Mouse (Mus musculus): Measurements from ENCODE around the gene Vcp.
"Not testable (repeated sequence)": the region's sequence is repeated elsewhere in the genome, so short reads cannot be mapped to it uniquely, and the experiment has no call there.

The Vcp gene

DNA sequence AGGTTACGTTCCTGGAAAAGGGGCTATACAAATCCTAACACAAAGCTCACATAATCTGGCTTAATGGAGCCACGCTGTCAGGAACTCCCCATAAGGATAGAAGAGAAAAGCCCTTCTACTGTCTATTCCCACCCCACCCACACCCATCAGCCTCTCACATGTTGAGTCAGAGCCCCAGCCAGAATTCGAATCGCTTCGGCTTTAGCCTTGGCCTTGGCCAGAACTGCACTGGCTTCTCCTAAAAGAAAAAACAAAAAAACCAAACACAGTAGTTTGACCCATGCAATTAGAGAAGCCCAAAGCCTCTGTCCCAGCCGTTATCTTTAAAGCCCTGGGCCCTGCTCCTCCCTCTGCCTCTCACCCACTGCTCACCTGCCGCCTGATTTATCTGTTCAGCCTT, 28.8 kb upstream of the Vcp start:
- DNase-seq = no peak

DNA sequence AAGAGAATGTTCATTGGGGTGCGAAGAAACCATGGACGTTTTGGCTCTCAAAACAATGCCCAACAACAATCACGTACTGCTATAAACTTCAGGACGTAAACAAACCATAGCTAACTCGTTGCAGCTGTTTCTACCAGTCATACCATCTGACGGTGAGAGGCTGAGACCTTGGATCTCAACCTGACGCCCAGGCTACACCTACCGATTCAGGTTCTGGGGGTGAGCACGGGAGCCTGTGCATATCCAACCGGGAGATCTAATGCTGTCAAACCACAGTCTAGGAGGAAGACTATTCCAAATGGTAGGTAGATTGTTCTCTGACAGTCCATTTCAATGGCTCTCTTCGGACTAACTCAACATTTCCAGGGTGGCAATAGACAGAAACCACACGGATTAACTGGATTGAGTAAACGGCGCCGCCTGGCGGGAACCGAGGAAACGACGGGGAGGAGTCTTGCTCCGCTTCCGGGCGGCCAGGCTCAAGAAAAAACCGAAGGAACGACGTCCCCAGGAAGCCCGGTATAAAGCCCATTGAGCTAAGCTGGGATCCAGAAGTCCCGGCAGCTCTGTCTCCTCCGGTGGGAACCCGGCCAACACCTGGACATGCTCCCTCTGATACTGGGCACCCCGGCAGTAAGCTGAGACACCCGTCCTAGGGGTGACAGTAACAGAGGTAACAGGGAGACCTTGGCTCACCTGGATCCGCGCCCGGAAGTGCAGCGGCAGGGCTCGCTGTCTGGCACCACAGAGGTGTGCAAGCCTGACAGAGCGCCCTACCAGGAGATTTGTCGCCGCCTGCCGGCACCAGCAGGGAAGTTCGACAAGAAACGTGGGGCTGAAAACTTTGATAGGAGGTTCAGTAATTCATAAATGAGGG, 25.0 kb upstream of the Vcp start, which contains the start of gene Pigo:
Gene Pigo (minus strand): TSS at position 736 of the 877 bp plus-strand sequence.
- peak; percentile 98 for DNase-seq

DNA sequence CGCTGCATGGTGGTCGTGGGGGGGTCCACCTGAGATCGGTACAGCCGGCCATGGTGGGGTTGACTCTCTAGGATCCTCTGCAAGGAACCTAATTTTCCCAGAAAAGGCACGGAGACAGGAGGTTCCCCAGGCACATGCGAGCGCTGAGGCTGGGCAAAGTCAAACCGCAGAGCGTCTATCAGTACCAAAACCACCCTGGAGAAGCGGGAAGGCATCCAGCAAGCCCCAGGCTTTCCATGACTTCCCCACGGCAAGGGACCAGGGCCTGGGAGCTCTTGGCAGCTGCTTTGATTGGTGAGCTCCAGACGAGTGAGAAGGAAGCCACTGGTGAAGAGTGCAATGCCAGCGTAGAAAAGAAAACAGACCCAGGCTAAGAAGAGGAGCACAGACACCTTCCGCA, 24.4 kb upstream of the Vcp start:
- no peak for DNase-seq

DNA sequence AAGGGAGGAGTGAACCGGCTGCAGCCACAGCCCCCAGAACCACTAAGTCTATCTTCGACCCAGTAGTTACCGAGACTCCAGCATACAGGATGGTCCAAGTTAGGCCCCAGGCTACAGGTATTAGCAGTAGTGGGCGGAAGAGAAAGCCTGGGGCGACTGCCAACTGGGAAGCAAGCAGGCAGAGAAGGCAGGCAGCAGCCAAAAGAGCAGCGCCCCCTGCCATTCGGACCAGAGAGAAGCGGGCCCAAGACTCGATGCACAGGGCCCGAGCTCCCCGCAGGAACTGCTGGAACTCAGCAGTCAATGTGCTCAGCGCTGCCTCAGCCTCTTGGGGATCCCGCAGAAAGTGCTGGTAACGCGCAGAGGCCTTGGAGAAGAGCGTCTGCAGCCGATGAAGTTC, 21.0 kb upstream of the Vcp start:
- DNase-seq = no peak

DNA sequence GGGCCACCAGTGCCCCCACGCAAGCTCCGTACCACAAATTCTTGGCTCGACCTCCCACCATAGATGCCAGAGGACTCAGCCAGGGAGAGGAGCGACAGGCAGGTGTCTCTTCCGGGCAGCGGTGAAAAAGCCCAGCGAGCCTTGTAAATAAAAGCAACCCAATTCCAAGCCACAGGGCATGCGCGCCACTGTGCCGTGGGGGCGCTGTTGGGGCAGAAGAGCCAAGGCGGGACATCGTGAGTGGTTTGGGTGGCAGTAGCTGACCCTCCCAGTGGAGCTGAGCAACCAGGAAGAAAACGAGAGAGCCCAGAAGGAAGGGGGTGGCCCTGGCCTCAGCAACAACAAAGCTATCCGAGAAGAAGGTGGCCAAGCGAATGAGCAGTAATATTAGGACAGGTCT, 20.6 kb upstream of the Vcp start:
- DNase-seq = no peak

DNA sequence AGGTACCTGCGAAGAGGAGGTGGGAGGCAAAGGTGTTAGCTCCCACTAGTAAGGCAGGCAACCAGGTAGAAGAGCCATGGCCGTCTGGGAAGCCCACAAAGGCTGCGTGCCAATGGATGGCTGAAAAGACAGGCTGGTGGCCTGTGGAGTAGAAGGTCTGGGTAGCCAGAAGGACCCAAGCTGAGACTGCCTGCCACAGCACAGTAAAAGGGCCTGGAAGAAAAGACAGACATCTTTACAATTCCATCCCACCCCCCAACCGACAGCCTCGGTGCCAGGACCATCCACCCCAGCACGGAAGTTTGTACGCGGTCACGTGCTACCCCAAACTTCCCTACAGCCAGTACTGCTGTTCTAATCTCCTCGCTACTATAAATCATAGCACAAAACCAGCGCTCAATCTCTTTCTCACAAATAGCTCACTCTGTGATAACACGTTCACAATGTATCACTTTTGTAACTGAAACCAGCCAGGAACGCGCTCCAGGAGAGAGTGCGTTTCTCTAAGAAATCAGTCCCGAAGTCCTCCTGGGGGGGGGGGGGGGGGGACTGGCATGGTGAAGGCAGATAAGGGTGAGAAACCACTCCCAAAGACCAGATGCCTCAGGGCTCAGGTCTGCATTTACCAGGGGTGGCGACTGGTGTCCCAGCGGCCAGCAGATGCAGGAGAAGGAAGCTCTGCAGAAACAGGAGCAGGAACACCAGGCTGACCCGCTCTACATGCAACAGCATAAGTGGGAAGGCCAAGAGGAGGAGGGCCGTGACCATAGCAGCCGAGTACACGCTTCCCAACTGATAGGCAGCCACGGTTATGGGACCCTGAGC, 19.5 kb upstream of the Vcp start:
- DNase-seq = no peak

DNA sequence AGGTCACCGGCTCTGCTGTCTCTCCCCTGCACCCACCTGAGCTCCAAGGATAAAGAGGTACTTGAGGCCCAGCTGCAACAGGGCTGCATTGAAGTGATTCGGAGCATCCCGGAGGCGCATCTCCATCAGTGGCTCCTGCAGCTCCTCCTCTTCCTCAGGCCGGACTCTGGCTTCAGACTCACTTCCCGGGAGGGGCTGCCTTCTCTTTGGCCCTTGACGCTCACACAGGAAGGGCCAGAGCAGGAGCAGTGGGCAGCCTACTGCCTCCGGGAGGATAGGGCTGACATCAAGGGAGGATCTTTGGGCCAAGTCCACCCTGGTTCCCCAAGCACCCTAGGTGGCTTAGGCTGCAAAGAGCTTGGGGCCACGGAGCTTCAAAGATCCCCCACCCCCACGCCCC, 18.9 kb upstream of the Vcp start:
- DNase-seq = no peak

DNA sequence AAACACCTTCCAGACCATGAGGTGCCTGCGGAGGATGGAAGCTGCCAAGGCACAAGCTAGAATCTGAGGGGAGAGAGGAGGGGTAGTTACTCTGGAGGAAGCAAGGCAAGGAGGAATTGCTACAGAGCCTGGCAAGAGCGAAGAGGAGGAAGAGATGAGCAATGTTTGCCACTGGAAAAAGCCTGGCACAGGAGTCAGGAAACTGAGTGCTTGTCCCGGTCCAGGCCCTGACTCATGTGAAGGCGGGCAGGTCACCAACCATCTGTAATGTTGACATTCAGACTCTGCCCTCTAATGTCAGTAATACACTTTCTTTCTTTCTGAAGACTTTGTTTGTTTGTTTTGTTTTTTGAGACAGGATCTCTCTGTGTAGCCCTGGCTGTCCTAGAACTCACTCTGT, 17.8 kb upstream of the Vcp start:
- DNase-seq = no peak

DNA sequence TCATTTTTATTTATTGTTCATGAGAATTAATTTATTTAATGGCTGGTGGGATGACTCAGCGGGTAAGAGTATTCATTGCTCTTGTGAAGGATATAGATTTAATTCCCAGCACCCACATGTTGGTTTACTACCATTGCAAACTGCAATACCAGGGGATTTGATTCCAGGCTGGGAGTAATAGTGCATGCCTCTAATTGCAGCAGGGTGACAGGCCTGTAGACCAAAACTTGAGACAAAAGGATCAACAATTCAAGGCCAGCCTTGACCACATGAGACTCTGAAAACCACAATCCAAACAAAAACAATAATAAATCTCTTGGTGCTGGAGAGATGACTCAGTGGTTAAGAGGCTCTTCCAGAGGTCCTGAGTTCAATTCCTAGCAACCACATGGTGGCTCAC, 11.8 kb upstream of the Vcp start:
- no peak for DNase-seq

DNA sequence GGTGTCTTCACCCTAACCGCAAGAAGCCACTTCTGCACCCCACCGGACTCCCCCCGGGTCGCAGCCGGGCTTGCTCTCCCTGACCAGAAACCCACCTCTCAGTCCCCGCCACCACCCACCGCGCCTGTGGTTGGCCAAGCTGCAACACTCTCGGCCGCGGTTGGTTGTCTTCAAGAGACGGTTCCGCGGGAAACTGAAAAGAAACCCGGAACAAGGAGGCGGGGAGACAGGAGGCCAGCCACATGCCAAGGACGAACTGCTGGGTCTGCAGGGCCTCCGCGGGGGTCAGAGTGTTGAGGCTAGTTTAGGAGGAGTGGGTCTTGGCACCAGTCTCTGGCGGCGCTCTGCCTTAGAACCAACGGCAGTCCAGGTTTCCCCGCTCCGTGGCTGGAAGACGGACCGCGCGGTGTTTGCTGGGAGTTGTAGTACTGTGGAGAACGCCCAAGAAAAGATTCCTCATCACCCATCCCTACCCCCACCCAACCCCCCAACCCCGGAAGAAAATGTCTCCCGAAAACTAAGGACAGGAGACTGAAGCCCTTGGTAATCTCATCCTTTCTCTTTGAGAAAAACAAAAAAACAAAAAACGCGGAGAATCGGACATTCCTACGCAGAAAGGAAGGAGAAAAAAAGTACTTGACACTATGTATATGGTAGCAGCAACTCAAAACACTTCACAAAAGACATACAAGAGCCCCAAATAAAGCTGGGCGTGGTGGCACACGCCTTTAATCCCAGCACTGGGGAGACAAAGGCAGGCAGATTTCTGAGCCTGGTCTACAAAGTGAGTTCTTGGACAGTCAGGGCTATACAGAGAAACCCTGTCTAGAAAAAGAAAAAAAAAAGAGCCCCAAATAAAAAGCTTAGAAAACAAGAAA, 10.1 kb upstream of the Vcp start, which contains the start of gene Fancg:
Gene Fancg (minus strand): TSS at position 346 of the 878 bp plus-strand sequence.
- DNase-seq = peak; percentile 82

DNA sequence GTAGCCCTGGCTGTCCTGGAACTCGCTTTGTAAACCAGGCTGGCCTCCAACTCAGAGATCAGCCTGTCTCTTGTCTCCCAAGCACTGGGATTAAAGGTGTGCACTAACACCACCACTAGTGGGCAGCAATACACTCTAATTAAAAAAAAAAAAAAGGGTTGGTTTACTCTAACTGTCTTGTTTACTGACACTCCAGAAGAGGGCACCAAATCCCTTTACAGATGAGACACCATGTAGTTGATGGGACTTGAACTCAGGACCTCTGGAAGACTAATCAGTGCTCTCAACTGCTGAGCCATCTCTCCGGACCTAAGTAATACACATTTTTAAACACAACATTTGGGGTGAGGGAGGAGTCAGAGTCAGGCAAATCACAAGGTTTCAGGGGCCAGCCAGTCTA, 5.5 kb upstream of the Vcp start:
- DNase-seq = peak; percentile 73

DNA sequence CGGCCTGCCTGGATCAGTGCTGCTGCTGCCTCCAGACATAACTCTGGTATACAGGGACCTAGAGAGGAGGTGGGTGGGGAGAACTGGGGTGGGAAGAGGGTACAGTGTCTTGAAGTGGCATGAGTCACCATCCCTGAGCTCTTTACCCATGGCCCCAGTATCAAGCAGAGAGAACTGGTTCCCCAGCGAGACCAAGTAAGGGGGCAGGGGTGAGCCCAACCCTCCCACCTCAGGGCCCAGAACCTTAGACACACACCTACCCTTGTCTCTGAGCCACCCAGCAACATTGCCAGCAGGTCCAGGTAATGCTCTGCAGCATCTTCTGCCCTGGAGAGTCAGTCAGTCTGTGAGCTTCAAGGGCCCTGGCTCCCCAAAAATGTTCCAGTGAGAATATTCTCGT, 4.6 kb upstream of the Vcp start:
- no peak for DNase-seq

DNA sequence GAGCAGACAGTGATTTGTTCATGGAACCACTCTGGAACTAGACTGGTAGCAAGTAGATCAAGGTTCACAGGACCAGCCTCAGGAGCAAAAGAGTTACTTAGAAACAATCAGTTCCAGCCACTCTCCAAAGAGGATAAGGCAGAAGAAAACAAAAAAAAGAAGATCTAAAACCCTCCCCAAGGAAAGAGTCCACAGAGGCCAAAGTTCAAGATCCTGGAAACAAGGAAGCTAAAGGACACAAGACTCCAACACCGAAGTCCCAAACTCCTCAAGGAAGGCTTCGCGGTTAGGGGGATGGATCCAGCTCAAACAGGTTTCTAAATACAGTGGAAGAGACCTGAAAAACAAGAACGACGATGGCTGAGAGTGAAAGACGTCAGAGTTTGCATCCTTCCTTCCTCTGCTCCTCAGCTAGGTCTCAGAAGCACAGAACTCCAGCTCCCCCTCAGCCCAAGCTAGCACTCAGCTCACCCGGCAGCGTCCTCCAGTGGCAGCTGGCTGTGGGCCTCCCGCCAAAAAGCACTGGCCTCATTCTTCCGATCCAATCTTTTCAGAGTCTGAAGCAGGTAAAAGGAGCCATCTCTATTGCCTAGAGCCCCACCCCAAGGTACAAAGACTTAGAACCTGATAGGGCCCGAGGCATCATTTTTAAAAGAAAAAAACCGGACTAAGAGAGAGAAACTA, 2.6 kb upstream of the Vcp start:
- DNase-seq = peak; percentile 68

DNA sequence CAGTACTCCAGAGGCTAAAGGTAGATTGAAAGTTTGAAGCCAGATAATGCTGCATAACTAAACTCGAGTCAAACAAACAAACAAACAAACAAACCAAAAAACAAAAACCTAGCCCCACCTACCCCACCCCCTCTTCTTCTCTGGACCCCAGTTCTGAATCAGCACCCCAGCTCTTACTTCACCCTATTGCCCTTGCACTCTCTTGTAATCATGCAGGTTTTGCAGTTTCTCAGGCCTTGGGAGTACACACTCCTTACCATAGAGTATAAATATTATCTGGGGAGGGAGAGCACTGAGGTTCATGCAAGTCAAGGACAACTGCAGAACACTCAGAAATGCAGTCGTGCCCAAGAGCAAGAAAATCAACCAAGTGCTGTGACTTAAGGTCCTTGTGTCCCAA, 965 bp upstream of the Vcp start:
- no peak for DNase-seq

DNA sequence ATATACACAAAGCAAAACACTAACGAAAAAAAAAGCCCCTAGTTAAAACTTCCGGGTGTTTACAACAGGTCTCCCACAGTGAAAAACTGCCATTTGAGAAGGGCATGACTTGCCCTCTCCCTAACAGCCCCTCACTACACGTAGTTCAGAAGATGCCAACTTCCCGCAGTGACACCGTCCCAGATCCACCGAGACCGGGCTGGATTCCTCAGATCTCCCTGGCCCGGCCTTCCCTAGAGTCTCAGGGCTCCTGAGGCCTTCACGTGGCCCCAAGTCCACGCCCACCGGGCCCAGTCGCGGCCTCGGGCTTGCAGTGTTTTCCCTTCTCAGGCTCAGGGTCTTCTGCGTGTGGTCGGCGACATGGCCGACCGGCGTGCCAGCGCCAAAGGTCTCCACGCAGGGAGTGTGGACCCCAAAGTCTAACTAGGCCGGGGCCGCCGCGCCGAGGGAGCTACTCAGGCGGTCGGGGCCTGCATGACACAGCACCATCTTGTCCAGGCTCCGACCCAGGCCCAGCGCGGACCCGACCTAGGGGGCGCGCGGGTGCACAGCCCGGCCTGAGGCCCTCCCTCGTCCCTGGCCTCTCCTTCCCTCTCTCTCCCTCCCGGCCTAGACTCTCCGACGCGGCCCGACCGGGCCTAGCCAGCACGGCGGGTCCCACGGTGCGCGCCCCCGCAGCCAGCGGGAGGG, 711 bp downstream of the Vcp start:
- DNase-seq = peak; percentile 83

DNA sequence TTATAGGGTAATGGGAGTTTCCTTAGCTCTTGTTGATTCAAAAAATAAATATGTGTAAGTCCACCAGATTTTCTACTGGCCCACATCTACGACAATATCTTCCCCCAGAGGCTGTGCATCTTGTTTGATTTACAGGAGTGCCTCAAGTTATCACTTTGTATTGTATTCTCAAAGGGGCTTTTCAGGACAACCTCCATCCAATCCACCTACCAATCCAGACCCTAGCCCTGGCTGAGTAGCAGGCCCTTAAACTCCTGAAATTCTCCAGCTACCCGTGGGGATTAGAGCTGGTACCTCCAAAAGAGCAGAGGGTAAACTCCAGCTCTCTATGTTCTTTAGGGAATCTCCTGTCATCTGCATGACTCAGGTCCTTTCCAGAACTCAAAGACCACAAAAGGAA, 2.3 kb downstream of the Vcp start:
- no peak for DNase-seq

DNA sequence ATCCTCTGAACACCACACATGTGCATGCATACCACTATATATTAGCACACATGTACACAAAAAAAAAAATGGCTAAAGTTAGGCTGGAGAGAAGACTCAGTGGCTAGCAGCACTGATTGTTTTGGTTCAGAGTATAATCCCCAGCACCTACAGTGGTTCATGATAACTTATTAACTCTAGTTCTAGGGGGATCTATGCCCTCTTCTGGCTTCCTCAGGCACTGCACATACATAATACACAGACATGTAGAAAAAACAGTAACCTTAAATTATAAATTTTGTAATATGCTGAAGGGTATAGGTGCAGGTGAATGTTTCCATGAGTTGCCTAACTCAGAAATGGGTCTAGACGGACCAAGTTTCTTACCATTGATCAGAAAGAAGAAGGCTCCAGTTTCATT, 12.0 kb downstream of the Vcp start:
- DNase-seq = no peak

DNA sequence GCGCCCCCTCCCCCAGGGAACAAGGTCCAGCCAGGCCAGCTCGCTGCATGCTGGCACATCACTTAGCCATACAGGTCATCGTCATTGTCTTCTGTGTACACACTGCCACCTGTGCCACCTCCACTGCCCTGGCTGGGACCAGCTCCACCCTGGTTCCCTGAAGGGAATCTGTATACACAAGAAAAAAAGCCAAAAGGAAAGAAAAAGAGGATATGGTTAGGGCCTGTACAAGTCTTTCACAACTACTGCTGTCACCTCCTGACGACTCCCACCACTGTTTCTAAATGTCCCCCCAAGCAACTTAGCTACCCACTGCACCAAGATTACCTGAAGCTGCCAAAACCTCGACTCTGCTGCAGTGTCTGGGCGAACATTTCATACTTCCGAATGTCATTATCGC, 19.8 kb downstream of the Vcp start:
- DNase-seq = not testable (repeated sequence)

DNA sequence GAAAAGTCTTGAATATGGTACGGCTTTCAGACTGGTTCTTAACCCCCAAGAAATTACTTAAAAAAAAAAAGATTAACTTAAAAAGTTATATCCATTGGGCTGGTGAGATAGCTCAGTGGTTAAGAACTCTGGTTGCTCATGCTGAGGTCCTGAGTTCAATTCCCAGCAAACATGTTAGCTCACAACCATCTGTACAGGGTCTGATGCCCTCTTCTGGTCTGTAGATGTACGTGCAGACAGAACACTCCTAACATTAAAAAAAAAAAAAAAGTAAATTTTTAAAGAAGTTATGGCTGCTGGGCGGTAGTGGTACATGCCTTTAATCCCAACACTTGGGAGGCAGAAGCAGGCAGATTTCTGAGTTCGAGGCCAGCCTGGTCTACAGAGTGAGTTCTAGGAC, 22.2 kb downstream of the Vcp start:
- DNase-seq = no peak

DNA sequence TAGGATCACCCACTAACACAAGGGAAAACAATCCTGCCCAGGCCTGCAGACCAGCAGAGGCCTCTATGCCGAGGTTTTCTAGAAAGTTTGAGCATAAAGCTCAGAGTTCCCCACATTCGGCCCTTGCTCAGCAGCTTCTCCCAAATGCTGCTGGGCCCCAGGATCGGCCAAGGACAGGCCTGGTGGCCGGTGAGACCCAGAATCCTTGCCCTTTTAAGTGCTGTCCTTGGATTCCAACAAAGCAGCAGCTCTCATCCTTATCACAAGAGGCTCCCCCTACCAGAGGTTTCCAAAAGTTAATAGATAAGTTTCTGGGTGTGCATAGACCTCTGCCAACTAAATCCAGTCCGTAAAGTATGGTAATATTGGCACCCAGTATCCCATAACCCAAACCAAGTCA, 26.4 kb downstream of the Vcp start:
- no peak for DNase-seq

DNA sequence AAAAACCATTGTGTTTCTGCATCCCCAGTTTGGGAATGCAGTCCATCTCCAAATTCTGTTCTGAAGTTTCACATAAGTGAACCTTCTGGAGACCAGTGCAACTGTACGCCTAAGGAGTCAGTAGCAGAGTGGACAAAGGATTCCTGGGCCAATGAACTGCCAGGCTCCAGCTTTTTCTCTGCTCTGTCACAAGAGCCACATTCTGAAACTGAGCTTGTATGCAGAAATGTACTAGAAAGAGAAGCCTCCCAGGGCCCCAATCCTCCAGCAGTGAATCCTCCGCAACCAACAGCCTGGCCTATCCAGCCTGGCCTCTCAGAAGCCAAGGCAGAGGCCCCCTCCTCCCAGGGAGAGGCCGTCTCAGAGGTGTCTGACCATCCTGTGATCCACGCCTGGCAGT, 27.4 kb downstream of the Vcp start:
- no peak for DNase-seq

DNA sequence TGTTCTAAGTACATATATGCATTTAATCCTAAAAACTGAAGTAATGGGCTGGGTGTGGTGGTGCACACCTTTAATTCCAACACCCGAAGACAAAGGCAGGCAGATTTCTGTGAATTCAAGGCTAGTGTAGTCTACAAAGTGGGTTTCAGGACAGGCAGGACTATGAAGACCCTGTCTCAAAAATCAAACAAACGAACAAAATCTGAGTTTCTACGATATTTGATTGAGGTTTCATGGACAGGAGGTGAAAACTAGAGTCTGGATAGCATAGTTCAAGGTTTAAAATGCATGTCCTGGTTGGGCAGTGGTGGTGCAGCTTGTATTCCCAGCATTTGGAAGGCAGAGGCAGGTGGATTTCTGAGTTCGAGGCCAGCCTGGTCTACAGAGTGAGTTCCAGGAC, 31.0 kb downstream of the Vcp start, which contains the start of gene 1700022I11Rik:
Gene 1700022I11Rik (plus strand): TSS at position 301 of the 400 bp plus-strand sequence.
- no peak for DNase-seq

Measured in kidney, adult 9 months (tissue).